Mouse (Mus musculus) hindbrain, embryonic 16.5 days (tissue): ENCODE data around the gene Zfp526. TPM values are rescaled to one million over a fixed set of nuclear protein-coding genes. Genes with fewer than 3 reads are reported as not detected.

Experiments used
- ATAC-seq: fragments of 200-750 bp; cut with Nextera tagmentation; 2 replicates; pipeline ENCODE4 v1.8.0; 2017; ENCODE audit warnings: moderate TSS enrichment, moderate library complexity
- H3K27ac ChIP-seq: fragments of 300-500 bp; sonication (generic); 2 replicates; pipeline ENCODE4 v1.5.1; 2014; ENCODE audit warnings: low read depth, mild to moderate bottlenecking, control low read depth, low read length, moderate library complexity
- H3K27me3 ChIP-seq: fragments of 300-500 bp; sonication (generic); replicated peaks from 2 replicates; pipeline ENCODE4 v1.6.1; 2014; ENCODE audit warnings: low read length; ENCODE audit not compliant: control insufficient read depth, insufficient read depth
- H3K36me3 ChIP-seq: fragments of 300-500 bp; sonication (generic); 2 replicates; pipeline ENCODE4 v1.6.1; 2014; ENCODE audit warnings: mild to moderate bottlenecking, low read length, moderate library complexity, mixed read lengths; ENCODE audit not compliant: control insufficient read depth, insufficient read depth
- H3K4me1 ChIP-seq: fragments of 300-500 bp; sonication (generic); 2 replicates; pipeline ENCODE4 v1.6.1; 2014; ENCODE audit warnings: low read depth, low read length; ENCODE audit not compliant: control insufficient read depth, insufficient read depth
- H3K4me2 ChIP-seq: fragments of 300-500 bp; sonication (generic); 2 replicates; pipeline ENCODE4 v1.6.1; 2014; ENCODE audit warnings: mild to moderate bottlenecking, low read length, control low read depth, moderate library complexity
- H3K4me3 ChIP-seq: fragments of 300-500 bp; sonication (generic); 2 replicates; pipeline ENCODE4 v1.5.1; 2014; ENCODE audit warnings: mild to moderate bottlenecking, low read length, control low read depth, moderate library complexity
- H3K9ac ChIP-seq: fragments of 300-500 bp; sonication (generic); 2 replicates; pipeline ENCODE4 v1.6.1; 2014; ENCODE audit warnings: low read depth, mild to moderate bottlenecking, control low read depth, low read length, moderate library complexity
- H3K9me3 ChIP-seq: fragments of 300-500 bp; sonication (generic); 2 replicates; pipeline ENCODE4 v1.6.1; 2014; ENCODE audit warnings: mild to moderate bottlenecking, low read length, moderate library complexity; ENCODE audit not compliant: control insufficient read depth
- WGBS: fragments of 180-500 bp; shearing (Covaris S2); extraction: QIAGEN DNeasy Blood & Tissue Kit; methylation state at CpG from one replicate; pipeline ENCODE4 v1.1.7; 2014; 5-methylcytosine and 5-hydroxymethylcytosine counted together
- polyA plus RNA-seq: library from polyadenylated mRNA; unstranded; fragments of >200 nt; fragmentation: Nextera tagmentation; extraction: Ambion mirVana; gene quantifications from 2 replicates; pipeline ENCODE4 v1.2.1, GENCODE M21; 2015

Gene Zfp526
- polyA plus RNA-seq, 1 experiment from 2014 or later, result 1.8 TPM

GRCm38 (mm10) chr7:25235526-25235925 is 14.3 kb downstream of the Zfp526 start:
- WGBS, result 90% methylated on average over 5 of the region's 5 CpGs
- peaks cover 32% of the 10 kb centered on the region for H3K36me3 ChIP-seq

GRCm38 (mm10) chr7:25237249-25238014 is 16.2 kb downstream of the Zfp526 start, which contains the start of gene Gsk3a:
Gsk3a (minus strand) TSS chr7:25237851.
- Histone ChIP-seq H3K27ac (peak within 1 kb of the TSS; percentile 91), H3K9me3 (no peaks in the 10 kb centered on the region), H3K36me3 (peaks cover 16% of the 10 kb centered on the region), H3K4me2 (peak within 1 kb of the TSS; percentile 78), H3K4me3 (peak within 1 kb of the TSS; percentile 83), H3K27me3 (no peaks in the 10 kb centered on the region), H3K4me1 (peaks cover 28% of the 10 kb centered on the region), H3K9ac (peak within 1 kb of the TSS; percentile 98)
- WGBS, result under 1% methylated on average over 50 of the region's 76 CpGs
- peak; percentile 89 for ATAC-seq

More at GRCm38 (mm10) chr7:25235526-25235925, 14.3 kb downstream of the Zfp526 start:
- H3K9ac ChIP-seq, result no peak overlapping the region; the same call in 1 of the 2 replicates
- H3K9me3 ChIP-seq, result no peaks in the 10 kb centered on the region
- ATAC-seq, result no peak
- H3K4me2 ChIP-seq, result no peak overlapping the region
- no peak overlapping the region for H3K27ac ChIP-seq
- H3K4me3 ChIP-seq, result no peak overlapping the region
- peaks cover 28% of the 10 kb centered on the region for H3K4me1 ChIP-seq
- no peaks in the 10 kb centered on the region for H3K27me3 ChIP-seq

- Histone ChIP-seq H3K36me3 (peaks cover 10% of the 10 kb centered on the region), H3K9ac (peak overlapping the region; percentile 55), H3K9me3 (no peaks in the 10 kb centered on the region), H3K4me3 (peak overlapping the region; percentile 83), H3K4me1 (peaks cover 28% of the 10 kb centered on the region), H3K27ac (peak overlapping the region; percentile 91), H3K27me3 (no peaks in the 10 kb centered on the region), H3K4me2 (peak overlapping the region; percentile 78)
- under 1% methylated on average over 23 of the region's 23 CpGs for WGBS
- ATAC-seq, result peak; percentile 94
These were observed 16.9 kb downstream of the Zfp526 start for GRCm38 (mm10) chr7:25238015-25238706.

DNA sequence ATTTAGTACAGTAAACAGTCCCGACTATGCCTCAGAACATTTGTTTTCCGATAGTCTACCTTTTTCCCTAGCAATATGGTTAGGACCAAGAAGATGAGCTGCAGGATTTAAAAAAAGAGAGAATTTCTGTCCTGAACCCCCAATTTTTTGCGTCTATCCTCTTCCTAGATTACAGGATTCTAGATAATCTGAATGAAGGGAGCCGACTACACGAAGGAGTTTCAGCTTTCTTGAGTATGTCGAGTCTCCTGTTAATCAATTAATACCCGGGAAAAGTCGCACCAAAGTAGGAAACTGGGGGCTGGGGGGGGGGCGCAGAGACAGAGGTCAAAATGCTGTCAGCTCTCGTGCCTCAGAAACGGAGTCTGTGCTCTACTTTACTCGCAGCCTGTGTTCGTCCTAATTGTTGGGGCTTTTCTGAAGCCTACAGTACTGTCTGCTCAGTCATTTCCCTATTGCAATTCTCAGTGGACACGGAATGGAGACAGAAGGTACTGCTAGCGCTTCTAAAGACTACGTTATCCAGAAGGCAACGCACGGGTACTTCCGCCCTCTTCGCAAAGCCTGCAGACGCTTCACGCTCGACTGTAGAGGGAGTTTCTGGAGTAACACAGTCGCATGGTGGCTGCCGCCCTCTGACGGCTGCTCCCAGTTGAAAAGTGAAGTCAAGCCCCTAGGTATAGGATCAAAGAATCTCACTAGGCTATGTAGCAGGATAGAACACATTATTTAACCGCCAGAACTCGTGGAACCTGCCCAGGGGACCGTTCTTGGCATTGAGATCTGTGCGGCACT is 17.8 kb downstream of the Zfp526 start:
- H3K4me3 ChIP-seq, result peak overlapping the region; percentile 83
- peak; percentile 65 for ATAC-seq
- H3K4me2 ChIP-seq, result peak overlapping the region; percentile 78
- WGBS, result 3% methylated on average over 30 of the region's 30 CpGs
- H3K9me3 ChIP-seq, result no peaks in the 10 kb centered on the region
- peak overlapping the region; percentile 43 for H3K9ac ChIP-seq
- H3K36me3 ChIP-seq, result 0 out of 2 replicates have a peak, but pooled peaks cover 4% of the 10 kb centered on the region
- H3K27ac ChIP-seq, result peak overlapping the region; percentile 91
- H3K4me1 ChIP-seq, result peaks cover 28% of the 10 kb centered on the region
- no peaks in the 10 kb centered on the region for H3K27me3 ChIP-seq

DNA sequence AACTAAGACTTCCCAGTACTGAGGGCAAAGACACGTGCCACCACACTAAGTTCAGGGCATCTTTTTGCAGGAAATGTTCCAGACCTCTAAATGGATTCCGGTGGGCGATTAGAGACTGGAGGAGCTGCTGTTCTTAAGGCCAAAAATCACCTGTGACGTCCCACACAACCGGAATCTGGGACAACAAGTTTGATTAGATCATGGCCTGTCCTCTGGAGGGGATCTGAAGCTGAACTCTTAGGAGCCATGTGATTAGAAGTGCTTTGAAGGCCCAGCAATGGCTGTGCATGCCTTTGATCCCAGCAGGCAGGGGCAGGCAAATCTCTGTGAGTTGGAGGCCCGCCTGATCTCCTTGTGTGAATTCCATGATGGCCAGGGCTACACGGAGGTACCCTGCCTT is 19.4 kb downstream of the Zfp526 start:
- no peak overlapping the region for H3K4me2 ChIP-seq
- peaks cover 22% of the 10 kb centered on the region for H3K4me1 ChIP-seq
- H3K27me3 ChIP-seq, result no peaks in the 10 kb centered on the region
- no peaks in the 10 kb centered on the region for H3K9me3 ChIP-seq
- 74% methylated on average over 7 of the region's 7 CpGs for WGBS
- no peak overlapping the region for H3K27ac ChIP-seq
- no peak overlapping the region for H3K4me3 ChIP-seq
- H3K9ac ChIP-seq, result no peak overlapping the region
- no peaks in the 10 kb centered on the region for H3K36me3 ChIP-seq
- no peak for ATAC-seq

DNA sequence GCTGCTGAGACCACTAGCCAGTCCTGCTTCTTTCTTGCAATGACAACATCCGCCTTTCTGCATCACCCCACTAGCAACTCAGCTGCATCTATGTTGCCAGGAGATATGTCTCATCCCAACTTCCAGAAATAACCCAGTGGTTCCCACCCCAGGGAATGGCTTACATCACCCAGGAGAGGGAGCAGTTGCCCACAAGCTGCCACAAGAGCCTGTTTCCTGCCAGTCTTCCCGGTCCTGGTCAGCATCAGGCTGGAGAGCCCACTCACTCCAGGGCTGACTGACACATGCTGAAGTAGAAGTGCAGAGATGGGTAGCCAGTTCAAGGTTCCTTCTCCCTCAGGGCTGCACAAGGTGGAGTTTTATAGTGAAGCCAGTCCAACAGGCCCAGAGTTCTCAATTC is 19.8 kb downstream of the Zfp526 start:
- 31% methylated on average over 2 of the region's 2 CpGs for WGBS
- H3K4me2 ChIP-seq, result no peak overlapping the region
- no peaks in the 10 kb centered on the region for H3K9me3 ChIP-seq
- no peak for ATAC-seq
- H3K27me3 ChIP-seq, result no peaks in the 10 kb centered on the region
- H3K36me3 ChIP-seq, result no peaks in the 10 kb centered on the region
- peaks cover 22% of the 10 kb centered on the region for H3K4me1 ChIP-seq
- H3K9ac ChIP-seq, result peak overlapping the region; percentile 17; the same call in 1 of the 2 replicates
- H3K27ac ChIP-seq, result no peak overlapping the region
- no peak overlapping the region for H3K4me3 ChIP-seq

- Histone ChIP-seq H3K4me2 (no peak overlapping the region), H3K4me1 (peaks cover 34% of the 10 kb centered on the region), H3K27me3 (no peaks in the 10 kb centered on the region), H3K9me3 (no peaks in the 10 kb centered on the region), H3K27ac (no peak overlapping the region), H3K36me3 (no peaks in the 10 kb centered on the region), H3K4me3 (no peak overlapping the region), H3K9ac (no peak overlapping the region)
- ATAC-seq, result no peak
- WGBS, result 89% methylated on average over 4 of the region's 4 CpGs
These were observed 22.1 kb downstream of the Zfp526 start for GRCm38 (mm10) chr7:25243361-25243760.

DNA sequence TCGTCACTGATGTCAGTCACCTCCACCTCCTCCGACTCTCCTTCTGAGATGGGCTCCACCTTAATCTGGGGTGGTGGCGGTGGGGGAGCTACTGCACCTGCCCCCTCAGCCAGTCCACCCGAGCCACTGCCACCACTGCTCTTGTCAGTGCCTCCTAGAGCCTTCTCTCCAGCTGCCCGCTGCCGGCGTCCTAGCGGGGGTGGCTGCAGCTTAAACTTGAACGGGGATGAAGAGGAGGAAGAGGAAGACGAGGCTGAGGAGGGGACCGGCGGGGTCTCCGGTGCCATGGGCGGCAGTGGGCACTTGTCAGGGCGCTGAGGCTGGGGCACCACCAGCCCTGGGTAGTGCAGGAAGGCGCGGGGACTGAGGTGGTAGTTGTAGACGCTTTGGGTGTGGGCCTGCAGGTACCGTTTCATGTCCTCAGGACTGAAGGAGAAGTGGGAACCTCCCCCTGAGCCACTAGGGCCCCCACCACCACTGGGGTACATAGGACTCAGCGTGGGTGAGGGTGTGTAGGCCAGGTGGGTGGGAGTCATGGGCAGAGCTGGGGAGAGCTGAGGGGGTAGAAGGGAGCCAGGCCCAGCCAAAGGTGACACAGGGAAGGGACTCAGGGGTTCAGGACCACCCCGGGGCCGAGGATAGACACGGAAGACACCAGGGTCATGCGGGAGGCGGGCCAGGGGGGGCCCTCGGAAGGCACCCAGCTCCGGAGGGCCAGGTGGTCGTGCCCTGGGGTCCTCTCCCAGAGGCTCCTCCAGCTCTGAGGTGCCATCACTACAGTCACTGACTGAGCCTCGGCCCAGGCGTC is 23.5 kb downstream of the Zfp526 start:
- 92% methylated on average over 30 of the region's 30 CpGs for WGBS
- Histone ChIP-seq H3K9me3 (no peaks in the 10 kb centered on the region), H3K4me2 (no peak overlapping the region), H3K4me3 (no peak overlapping the region), H3K9ac (peak overlapping the region; percentile 24; the same call in 1 of the 2 replicates), H3K27me3 (no peaks in the 10 kb centered on the region), H3K4me1 (peaks cover 35% of the 10 kb centered on the region), H3K36me3 (no peaks in the 10 kb centered on the region), H3K27ac (no peak overlapping the region)
- no peak for ATAC-seq
